Mouse (Mus musculus): ENCODE measurements at regions not wholly inside any gene's neighbourhood (a gene's known extent, or its start where the extent isn't known, plus 50 kb on each side); places are given as distances from the start of the nearest gene placed in this dataset.

GRCm38 (mm10) chr2:103145058-103145457 is 71.6 kb downstream of the Apip start:
- TF ChIP-seq POLR2A (IDR thresholded peaks at IDR 0.05; ENCODE audit: borderline replicate concordance, control insufficient read depth, low read depth, low read length) = no peak
- TF ChIP-seq CTCF (IDR thresholded peaks at IDR 0.05; ENCODE audit: control insufficient read depth, insufficient read depth, low read length) = no peak
